Comparison of ENCODE assay signal across 18 mouse cellular contexts in genomic region chr1:135561282-135561681, GRCm38 (mm10). TPM values are rescaled to one million over a fixed set of nuclear protein-coding genes. Genes with fewer than 3 reads are reported as not detected.
DNase-seq lines count a peak whose midpoint lies in the region; ATAC-seq and TF ChIP-seq lines count a peak whose summit lies in the region.
"Had no signal": no experiment of that assay in that cellular context is flagged by ENCODE, and none has a peak within 500 bp of the region (broad histone marks: within the 10 kb centered on the region; RNA-seq: fewer than 3 reads in every experiment).

No protein-coding gene starts in this region.

- H3K4me2 ChIP-seq in kidney, embryonic 14.5 days (replicated peaks; ENCODE audit: low read depth, low read length) = no peak overlapping the region
- H3K4me2 ChIP-seq in stomach, embryonic 14.5 days (replicated peaks; ENCODE audit: low read depth, low read length) = no peak overlapping the region
- H3K4me2 ChIP-seq in stomach, postnatal 0 days (replicated peaks; ENCODE audit: low read depth) = no peak overlapping the region
- no peak overlapping the region for H3K4me2 ChIP-seq in forebrain, embryonic 16.5 days (ENCODE audit: low read length)
- H3K4me2 ChIP-seq: heart, embryonic 11.5 days; liver, embryonic 11.5 days; midbrain, embryonic 12.5 days had no signal

- no peak for DNase-seq in kidney, adult 2 months
- no peak for DNase-seq in stomach, postnatal 0 days (ENCODE audit: low spot score)
- DNase-seq in Muller cell, postnatal 12 days (ENCODE audit: inconsistent ontology term) = no peak
- no peak for DNase-seq in lung, postnatal 25 days (ENCODE audit: low spot score)
- DNase-seq: adrenal gland, adult 2 months; cerebellum, postnatal 10 days; gastrocnemius, postnatal 10 days; heart, postnatal 36 days; layer of hippocampus, adult 9-11 months; retina, postnatal 1 day; spleen, adult 18-20 months had no signal

- H3K4me1 ChIP-seq in kidney, embryonic 14.5 days (ENCODE audit: control insufficient read depth, insufficient read depth, low read length) = peaks cover 54% of the 10 kb centered on the region
- peaks cover 11% of the 10 kb centered on the region for H3K4me1 ChIP-seq in kidney, adult 2 months (ENCODE audit: control insufficient read depth, insufficient read depth, low read length)
- H3K4me1 ChIP-seq in stomach, embryonic 14.5 days (ENCODE audit: control insufficient read depth, insufficient read depth, low read length) = peaks cover 32% of the 10 kb centered on the region
- peaks cover 3% of the 10 kb centered on the region; the same call in 1 of the 2 replicates for H3K4me1 ChIP-seq in stomach, postnatal 0 days (replicated peaks; ENCODE audit: control insufficient read depth, insufficient read depth)
- peaks cover 84% of the 10 kb centered on the region for H3K4me1 ChIP-seq in forebrain, embryonic 16.5 days (replicated peaks; ENCODE audit: control insufficient read depth, insufficient read depth, low read length)

- TF ChIP-seq EP300 in stomach, postnatal 0 days (optimal IDR thresholded peaks at IDR 0.05) = no peak

- no peak for TF ChIP-seq CTCF in kidney, adult 2 months (conservative IDR thresholded peaks at IDR 0.05; ENCODE audit: insufficient read depth, insufficient read length, low read depth, low read length)
- TF ChIP-seq CTCF in stomach, postnatal 0 days (IDR thresholded peaks at IDR 0.05; ENCODE audit: low read depth) = no peak

- WGBS in kidney, embryonic 14.5 days = 55% methylated on average over 6 of the region's 6 CpGs
- WGBS in kidney, adult 2 months = 67% methylated on average over 6 of the region's 6 CpGs
- WGBS in stomach, embryonic 14.5 days = 30% methylated on average over 6 of the region's 6 CpGs
- WGBS in stomach, postnatal 0 days = 40% methylated on average over 6 of the region's 6 CpGs
- WGBS in forebrain, embryonic 16.5 days = 20% methylated on average over 6 of the region's 6 CpGs

- ATAC-seq in kidney, embryonic 14.5 days (ENCODE audit: low FRiP score, low TSS enrichment) = no peak
- 0 out of 2 replicates have a peak, but pooled peaks have one; percentile 35 for ATAC-seq in stomach, embryonic 14.5 days (ENCODE audit: insufficient number of reproducible peaks, insufficient read depth, low FRiP score, low read depth)
- no peak for ATAC-seq in stomach, postnatal 0 days (ENCODE audit: low FRiP score, low TSS enrichment)
- ATAC-seq in forebrain, embryonic 16.5 days = peak; percentile 16; the same call in 1 of the 2 replicates

- no peaks in the 10 kb centered on the region for H3K9me3 ChIP-seq in kidney, embryonic 14.5 days (ENCODE audit: control insufficient read depth, low read length)
- H3K9me3 ChIP-seq in stomach, embryonic 14.5 days (ENCODE audit: control insufficient read depth, low read depth, low read length) = no peaks in the 10 kb centered on the region
- no peaks in the 10 kb centered on the region for H3K9me3 ChIP-seq in stomach, postnatal 0 days (ENCODE audit: control insufficient read depth, low read length)
- no peaks in the 10 kb centered on the region for H3K9me3 ChIP-seq in forebrain, embryonic 16.5 days (ENCODE audit: control insufficient read depth, low read length)
- H3K9me3 ChIP-seq: midbrain, embryonic 12.5 days had no signal

- no peaks in the 10 kb centered on the region for H3K27me3 ChIP-seq in kidney, embryonic 14.5 days (ENCODE audit: control insufficient read depth, insufficient read depth, low read length)
- H3K27me3 ChIP-seq in kidney, adult 2 months (replicated peaks; ENCODE audit: control insufficient read depth, insufficient read depth, low read length) = no peaks in the 10 kb centered on the region
- no peaks in the 10 kb centered on the region for H3K27me3 ChIP-seq in stomach, embryonic 14.5 days (ENCODE audit: control insufficient read depth, insufficient read depth, low read length)
- no peaks in the 10 kb centered on the region for H3K27me3 ChIP-seq in stomach, postnatal 0 days (ENCODE audit: control insufficient read depth, insufficient read depth, low read length)
- H3K27me3 ChIP-seq in forebrain, embryonic 16.5 days (replicated peaks; ENCODE audit: control insufficient read depth, insufficient read depth, low read length) = no peaks in the 10 kb centered on the region
- H3K27me3 ChIP-seq: midbrain, embryonic 12.5 days had no signal

- no peaks in the 10 kb centered on the region; the same call in 1 of the 2 replicates for H3K36me3 ChIP-seq in kidney, embryonic 14.5 days (ENCODE audit: control insufficient read depth, insufficient read depth, low read length)
- no peaks in the 10 kb centered on the region for H3K36me3 ChIP-seq in kidney, adult 2 months (ENCODE audit: control insufficient read depth, insufficient read depth, low read length)
- H3K36me3 ChIP-seq in stomach, embryonic 14.5 days (ENCODE audit: control insufficient read depth, insufficient read depth, low read length) = no peaks in the 10 kb centered on the region
- H3K36me3 ChIP-seq in stomach, postnatal 0 days (ENCODE audit: control insufficient read depth, insufficient read depth, low read length) = no peaks in the 10 kb centered on the region
- no peaks in the 10 kb centered on the region for H3K36me3 ChIP-seq in forebrain, embryonic 16.5 days (ENCODE audit: control insufficient read depth, insufficient read depth)
- H3K36me3 ChIP-seq: midbrain, embryonic 12.5 days had no signal

- H3K4me3 ChIP-seq in kidney, embryonic 14.5 days (ENCODE audit: low read length) = no peak overlapping the region
- H3K4me3 ChIP-seq in kidney, adult 2 months (ENCODE audit: insufficient read depth, low read depth, low read length) = no peak overlapping the region
- H3K4me3 ChIP-seq in stomach, embryonic 14.5 days (ENCODE audit: low read depth, low read length) = no peak overlapping the region
- H3K4me3 ChIP-seq in stomach, postnatal 0 days (ENCODE audit: low read depth, low read length) = no peak overlapping the region
- no peak overlapping the region for H3K4me3 ChIP-seq in forebrain, embryonic 16.5 days (replicated peaks; ENCODE audit: low read length)
- H3K4me3 ChIP-seq: erythroblast, embryonic 14.5 days; midbrain, embryonic 12.5 days had no signal

- H3K9ac ChIP-seq in kidney, embryonic 14.5 days (ENCODE audit: low read depth, low read length) = no peak overlapping the region
- no peak overlapping the region for H3K9ac ChIP-seq in stomach, embryonic 14.5 days (replicated peaks; ENCODE audit: low read depth, low read length)
- H3K9ac ChIP-seq in stomach, postnatal 0 days (ENCODE audit: low read length) = no peak overlapping the region
- no peak overlapping the region for H3K9ac ChIP-seq in forebrain, embryonic 16.5 days (replicated peaks; ENCODE audit: low read depth, low read length)
- H3K9ac ChIP-seq: midbrain, embryonic 12.5 days had no signal

- H3K27ac ChIP-seq in kidney, embryonic 14.5 days (ENCODE audit: low read depth, low read length) = 0 out of 2 replicates have a peak overlapping the region, but pooled peaks have one; percentile 19
- no peak overlapping the region for H3K27ac ChIP-seq in kidney, adult 2 months (ENCODE audit: insufficient read depth, low read depth, low read length)
- 0 out of 2 replicates have a peak overlapping the region, but pooled peaks have one; percentile 6 for H3K27ac ChIP-seq in stomach, embryonic 14.5 days (ENCODE audit: low read length)
- H3K27ac ChIP-seq in stomach, postnatal 0 days (replicated peaks) = no peak overlapping the region
- peak overlapping the region; percentile 79 for H3K27ac ChIP-seq in forebrain, embryonic 16.5 days (ENCODE audit: low read length)
- H3K27ac ChIP-seq: midbrain, embryonic 12.5 days had no signal

- no peak for TF ChIP-seq POLR2A in kidney, adult 2 months (IDR thresholded peaks at IDR 0.05; ENCODE audit: low read depth, low read length)

RNA-seq across cellular contexts. Expression of gene Nav1, which starts 45.8 kb away (rescaled TPM):
- 12.1 and 23.7 TPM in 2 replicates for polyA plus RNA-seq in kidney, embryonic 14.5 days (2014; fragmentation: Nextera tagmentation; extraction: Ambion mirVana)
- 6.0 and 7.1 TPM in 2 replicates for polyA plus RNA-seq in kidney, adult 2 months (2012; rRNA removed)
- polyA plus RNA-seq in stomach, embryonic 14.5 days (2014; fragmentation: Nextera tagmentation; extraction: Ambion mirVana) = 25.6 and 25.8 TPM in 2 replicates
- polyA plus RNA-seq in stomach, postnatal 0 days (2015; fragmentation: Nextera tagmentation; extraction: Ambion mirVana) = 3.7 and 3.9 TPM in 2 replicates
- 48.6 and 62.6 TPM in 2 replicates for polyA plus RNA-seq in forebrain, embryonic 16.5 days (2015; fragmentation: Nextera tagmentation; extraction: Ambion mirVana)

Comparison
In these comparisons a context has a peak if more than half of its experiments do, and no peak if none do; other contexts are left out.
1. ATAC-seq: peak in stomach, embryonic 14.5 days (single experiment) and forebrain, embryonic 16.5 days (single experiment); none in kidney, embryonic 14.5 days (single experiment) and stomach, postnatal 0 days (single experiment).
2. H3K27ac ChIP-seq: peak in kidney, embryonic 14.5 days (single experiment), stomach, embryonic 14.5 days (single experiment) and forebrain, embryonic 16.5 days (single experiment); none in kidney, adult 2 months (single experiment) and stomach, postnatal 0 days (single experiment).